Mouse (Mus musculus): ENCODE data around the gene Impdh1. TPM values are rescaled to one million over a fixed set of nuclear protein-coding genes. Genes with fewer than 3 reads are reported as not detected.
"Not testable (repeated sequence)": the region's sequence is repeated elsewhere in the genome, so short reads cannot be mapped to it uniquely, and the experiment has no call there.

Gene Impdh1
- polyA plus RNA-seq, 1 experiment from 2014 or later: 32.5 TPM

- no peak for ATAC-seq (ENCODE audit: insufficient number of reproducible peaks, insufficient read depth, low FRiP score, low read depth)
- Histone ChIP-seq H3K36me3 (ENCODE audit: control insufficient read depth, insufficient read depth, low read length) (no peaks in the 10 kb centered on the region), H3K9ac (ENCODE audit: low read length) (peak overlapping the region; percentile 62; the same call in 1 of the 2 replicates), H3K27me3 (ENCODE audit: control insufficient read depth, insufficient read depth, low read length) (peaks cover 78% of the 10 kb centered on the region), H3K4me2 (ENCODE audit: low read length) (peak overlapping the region; percentile 82), H3K4me1 (ENCODE audit: control insufficient read depth in 2 of 2, insufficient read depth in 2 of 2, low read length in 2 of 2) (peaks cover 5 to 19% of the 10 kb centered on the region in 2 experiments; a peak in 3 of 4 replicates), H3K4me3 (ENCODE audit: control insufficient read depth in 1 of 2, insufficient read depth in 1 of 2, low read depth in 1 of 2, low read length in 2 of 2) (peak overlapping the region; percentile 40 to 49; a peak in 3 of 4 replicates), H3K9me3 (ENCODE audit: control insufficient read depth, low read length) (no peaks in the 10 kb centered on the region), H3K27ac (replicated peaks in 1 of 2; ENCODE audit: control insufficient read depth in 1 of 2, insufficient read depth in 1 of 2, low read depth in 2 of 2, low read length in 2 of 2) (no peak overlapping the region)
- WGBS: 8% methylated on average over 12 of the region's 12 CpGs
Measured at GRCm38 (mm10) chr6:29169675-29170062, 46.5 kb downstream of the Impdh1 start.

GRCm38 (mm10) chr6:29168871-29169270, 47.3 kb downstream of the Impdh1 start:
- WGBS: 37% methylated on average over 2 of the region's 2 CpGs
- Histone ChIP-seq H3K4me3 (ENCODE audit: control insufficient read depth in 1 of 2, insufficient read depth in 1 of 2, low read depth in 1 of 2, low read length in 2 of 2) (no peak overlapping the region), H3K36me3 (ENCODE audit: control insufficient read depth, insufficient read depth, low read length) (no peaks in the 10 kb centered on the region), H3K4me1 (ENCODE audit: control insufficient read depth in 2 of 2, insufficient read depth in 2 of 2, low read length in 2 of 2) (peaks cover 5 to 20% of the 10 kb centered on the region in 2 experiments), H3K9ac (ENCODE audit: low read length) (no peak overlapping the region), H3K4me2 (ENCODE audit: low read length) (no peak overlapping the region), H3K27me3 (ENCODE audit: control insufficient read depth, insufficient read depth, low read length) (peaks cover 70% of the 10 kb centered on the region), H3K9me3 (ENCODE audit: control insufficient read depth, low read length) (no peaks in the 10 kb centered on the region), H3K27ac (replicated peaks in 1 of 2; ENCODE audit: control insufficient read depth in 1 of 2, insufficient read depth in 1 of 2, low read depth in 2 of 2, low read length in 2 of 2) (no peak overlapping the region)
- ATAC-seq (ENCODE audit: insufficient number of reproducible peaks, insufficient read depth, low FRiP score, low read depth): no peak

GRCm38 (mm10) chr6:29166196-29166595, 50.0 kb downstream of the Impdh1 start:
- ATAC-seq (ENCODE audit: insufficient number of reproducible peaks, insufficient read depth, low FRiP score, low read depth): no peak
- 7% methylated on average over 1 of the region's 1 CpGs for WGBS

GRCm38 (mm10) chr6:29164314-29165244, 51.6 kb downstream of the Impdh1 start, which contains the start of gene Rbm28:
Rbm28 (minus strand) TSS chr6:29165006.
- Histone ChIP-seq H3K9me3 (ENCODE audit: control insufficient read depth, low read length) (no peaks in the 10 kb centered on the region), H3K27ac (replicated peaks in 1 of 2; ENCODE audit: control insufficient read depth in 1 of 2, insufficient read depth in 1 of 2, low read depth in 2 of 2, low read length in 2 of 2) (no peak within 1 kb of the TSS; a peak in 1 of 4 replicates), H3K27me3 (ENCODE audit: control insufficient read depth, insufficient read depth, low read length) (peaks cover 29% of the 10 kb centered on the region), H3K36me3 (ENCODE audit: control insufficient read depth, insufficient read depth, low read length) (peaks cover 8% of the 10 kb centered on the region), H3K4me3 (ENCODE audit: control insufficient read depth in 1 of 2, insufficient read depth in 1 of 2, low read depth in 1 of 2, low read length in 2 of 2) (peak within 1 kb of the TSS; percentile 66 to 94), H3K4me1 (ENCODE audit: control insufficient read depth in 2 of 2, insufficient read depth in 2 of 2, low read length in 2 of 2) (peaks cover 0 to 9% of the 10 kb centered on the region in 2 experiments; a peak in 3 of 4 replicates), H3K9ac (ENCODE audit: low read length) (peak within 1 kb of the TSS; percentile 82), H3K4me2 (ENCODE audit: low read length) (peak within 1 kb of the TSS; percentile 81)
- peak; percentile 61 for ATAC-seq (ENCODE audit: insufficient number of reproducible peaks, insufficient read depth, low FRiP score, low read depth)
- WGBS: 7% methylated on average over 42 of the region's 42 CpGs

More at GRCm38 (mm10) chr6:29166196-29166595, 50.0 kb downstream of the Impdh1 start:
- Histone ChIP-seq H3K4me1 (ENCODE audit: control insufficient read depth in 2 of 2, insufficient read depth in 2 of 2, low read length in 2 of 2) (peaks cover 5 to 23% of the 10 kb centered on the region in 2 experiments), H3K27ac (replicated peaks in 1 of 2; ENCODE audit: control insufficient read depth in 1 of 2, insufficient read depth in 1 of 2, low read depth in 2 of 2, low read length in 2 of 2) (no peak overlapping the region), H3K9ac (ENCODE audit: low read length) (no peak overlapping the region), H3K9me3 (ENCODE audit: control insufficient read depth, low read length) (no peaks in the 10 kb centered on the region), H3K36me3 (ENCODE audit: control insufficient read depth, insufficient read depth, low read length) (no peaks in the 10 kb centered on the region), H3K4me2 (ENCODE audit: low read length) (no peak overlapping the region), H3K27me3 (ENCODE audit: control insufficient read depth, insufficient read depth, low read length) (peaks cover 45% of the 10 kb centered on the region), H3K4me3 (ENCODE audit: control insufficient read depth in 1 of 2, insufficient read depth in 1 of 2, low read depth in 1 of 2, low read length in 2 of 2) (no peak overlapping the region)

GRCm38 (mm10) chr6:29161291-29161690, 54.9 kb downstream of the Impdh1 start:
- not testable (repeated sequence) for H3K4me1 ChIP-seq (ENCODE audit: control insufficient read depth in 2 of 2, insufficient read depth in 2 of 2, low read length in 2 of 2); H3K4me3 ChIP-seq (ENCODE audit: control insufficient read depth in 1 of 2, insufficient read depth in 1 of 2, low read depth in 1 of 2, low read length in 2 of 2); ATAC-seq (ENCODE audit: insufficient number of reproducible peaks, insufficient read depth, low FRiP score, low read depth); H3K9me3 ChIP-seq (ENCODE audit: control insufficient read depth, low read length); H3K9ac ChIP-seq (ENCODE audit: low read length); H3K4me2 ChIP-seq (ENCODE audit: low read length); H3K27ac ChIP-seq (replicated peaks in 1 of 2; ENCODE audit: control insufficient read depth in 1 of 2, insufficient read depth in 1 of 2, low read depth in 2 of 2, low read length in 2 of 2); H3K27me3 ChIP-seq (ENCODE audit: control insufficient read depth, insufficient read depth, low read length)
- WGBS: 96% methylated on average over 5 of the region's 5 CpGs
- H3K36me3 ChIP-seq (ENCODE audit: control insufficient read depth, insufficient read depth, low read length): peaks cover 41% of the 10 kb centered on the region

- H3K9me3 ChIP-seq (ENCODE audit: control insufficient read depth, low read length): no peaks in the 10 kb centered on the region
- peaks cover 46% of the 10 kb centered on the region for H3K36me3 ChIP-seq (ENCODE audit: control insufficient read depth, insufficient read depth, low read length)
- WGBS: 79% methylated on average over 2 of the region's 2 CpGs
- no peaks in the 10 kb centered on the region for H3K27me3 ChIP-seq (ENCODE audit: control insufficient read depth, insufficient read depth, low read length)
- peaks cover 0 to 9% of the 10 kb centered on the region in 2 experiments; a peak in 3 of 4 replicates for H3K4me1 ChIP-seq (ENCODE audit: control insufficient read depth in 2 of 2, insufficient read depth in 2 of 2, low read length in 2 of 2)
- H3K4me2 ChIP-seq (ENCODE audit: low read length): no peak overlapping the region
- H3K9ac ChIP-seq (ENCODE audit: low read length): no peak overlapping the region
- H3K27ac ChIP-seq (replicated peaks in 1 of 2; ENCODE audit: control insufficient read depth in 1 of 2, insufficient read depth in 1 of 2, low read depth in 2 of 2, low read length in 2 of 2): no peak overlapping the region
- no peak for ATAC-seq (ENCODE audit: insufficient number of reproducible peaks, insufficient read depth, low FRiP score, low read depth)
- H3K4me3 ChIP-seq (ENCODE audit: control insufficient read depth in 1 of 2, insufficient read depth in 1 of 2, low read depth in 1 of 2, low read length in 2 of 2): no peak overlapping the region
Measured at GRCm38 (mm10) chr6:29160786-29161185, 55.4 kb downstream of the Impdh1 start.

- Histone ChIP-seq H3K9ac (ENCODE audit: low read length) (no peak overlapping the region), H3K27ac (replicated peaks in 1 of 2; ENCODE audit: control insufficient read depth in 1 of 2, insufficient read depth in 1 of 2, low read depth in 2 of 2, low read length in 2 of 2) (no peak overlapping the region), H3K4me3 (ENCODE audit: control insufficient read depth in 1 of 2, insufficient read depth in 1 of 2, low read depth in 1 of 2, low read length in 2 of 2) (no peak overlapping the region), H3K4me1 (ENCODE audit: control insufficient read depth in 2 of 2, insufficient read depth in 2 of 2, low read length in 2 of 2) (no peaks in the 10 kb centered on the region), H3K4me2 (ENCODE audit: low read length) (no peak overlapping the region), H3K36me3 (ENCODE audit: control insufficient read depth, insufficient read depth, low read length) (peaks cover 85% of the 10 kb centered on the region), H3K9me3 (ENCODE audit: control insufficient read depth, low read length) (no peaks in the 10 kb centered on the region), H3K27me3 (ENCODE audit: control insufficient read depth, insufficient read depth, low read length) (no peaks in the 10 kb centered on the region)
- ATAC-seq (ENCODE audit: insufficient number of reproducible peaks, insufficient read depth, low FRiP score, low read depth): no peak
- 94% methylated on average over 5 of the region's 5 CpGs for WGBS
Measured at GRCm38 (mm10) chr6:29156326-29156725, 59.8 kb downstream of the Impdh1 start.

All from heart, embryonic 14.5 days (tissue).